Mouse (Mus musculus) MEL (cell line): ENCODE data around the gene Pcdh9. TPM values are rescaled to one million over a fixed set of nuclear protein-coding genes. Genes with fewer than 3 reads are reported as not detected.

ENCODE experiments used
- DNase-seq: peaks from one replicate; pipeline ENCODE4 v3.0.0; 2011; ENCODE audit warnings: low read depth, low spot score
- H3K27ac ChIP-seq: 2 replicates; pipeline ENCODE4 v1.5.1; 2012; ENCODE audit warnings: low read depth, mild to moderate bottlenecking, control low read depth, low read length, moderate library complexity; ENCODE audit not compliant: control insufficient read depth
- H3K27me3 ChIP-seq, 2 experiments: fragments of 150-350 bp in 1 of 2; sonication (generic) in 1 of 2; 2 replicates each; pipeline ENCODE4 v1.6.1; 2012; ENCODE audit warnings: low read length in 2 of 2, mild to moderate bottlenecking in 2 of 2, improper control_type of control experiment in 1 of 2, moderate library complexity in 1 of 2; ENCODE audit not compliant: insufficient read depth in 2 of 2, control insufficient read depth in 1 of 2
- H3K36me3 ChIP-seq, 2 experiments: 2 replicates each; pipeline ENCODE4 v1.6.1; 2012 to 2014; ENCODE audit warnings: low read length in 2 of 2, improper control_type of control experiment in 1 of 2, inconsistent platforms in 1 of 2, mild to moderate bottlenecking in 1 of 2; ENCODE audit not compliant: insufficient read depth in 2 of 2, control insufficient read depth in 1 of 2
- H3K4me1 ChIP-seq, 2 experiments: fragments of 150-350 bp in 1 of 2; sonication (generic) in 1 of 2; 2 replicates each; pipeline ENCODE4 v1.6.1; 2012; ENCODE audit warnings: low read length in 2 of 2, improper control_type of control experiment in 1 of 2, mild to moderate bottlenecking in 1 of 2; ENCODE audit not compliant: insufficient read depth in 2 of 2, control insufficient read depth in 1 of 2
- H3K4me3 ChIP-seq, 2 experiments: fragments of 150-350 bp in 1 of 2; sonication (generic) in 1 of 2; 2 replicates each; pipeline ENCODE4 v1.5.1; 2012; ENCODE audit warnings: low read depth in 2 of 2, low read length in 2 of 2, mild to moderate bottlenecking in 2 of 2, moderate library complexity in 2 of 2, control low read depth in 1 of 2, improper control_type of control experiment in 1 of 2; ENCODE audit not compliant: control insufficient read depth in 1 of 2, insufficient read depth in 1 of 2
- H3K79me2 ChIP-seq: 2 replicates; pipeline ENCODE4 v1.6.1; 2012; ENCODE audit warnings: mild to moderate bottlenecking, low read length, moderate library complexity; ENCODE audit not compliant: control insufficient read depth, poor library complexity, insufficient read depth
- H3K9ac ChIP-seq: 2 replicates; pipeline ENCODE4 v1.6.1; 2012; ENCODE audit warnings: low read depth, mild to moderate bottlenecking, control low read depth, low read length, moderate library complexity; ENCODE audit not compliant: control insufficient read depth, poor library complexity, severe bottlenecking
- H3K9me3 ChIP-seq: fragments of 150-350 bp; sonication (generic); replicated peaks from 2 replicates; pipeline ENCODE4 v1.6.1; 2012; ENCODE audit warnings: mild to moderate bottlenecking, low read length, improper control_type of control experiment, moderate library complexity; ENCODE audit not compliant: insufficient read depth
- CHD1 ChIP-seq: IDR thresholded peaks from 2 replicates; pipeline ENCODE4 v1.6.1; 2012; ENCODE audit warnings: low read depth, mild to moderate bottlenecking, inconsistent platforms, low read length, improper control_type of control experiment
- CHD2 ChIP-seq: IDR thresholded peaks from 2 replicates; pipeline ENCODE4 v1.6.1; 2011; ENCODE audit warnings: low read length, improper control_type of control experiment
- ELF1 ChIP-seq: IDR thresholded peaks from 2 replicates; pipeline ENCODE4 v1.6.1; 2014; ENCODE audit warnings: low read depth, mild to moderate bottlenecking, inconsistent platforms, low read length, improper control_type of control experiment, moderate library complexity
- EP300 ChIP-seq, 2 experiments: IDR thresholded peaks; 2 replicates each; pipeline ENCODE4 v1.6.1; 2011; ENCODE audit warnings: improper control_type of control experiment in 2 of 2, low read length in 2 of 2, low read depth in 1 of 2, mild to moderate bottlenecking in 1 of 2
- GABPA ChIP-seq: IDR thresholded peaks from 2 replicates; pipeline ENCODE4 v1.6.1; 2012; ENCODE audit warnings: low read depth, mild to moderate bottlenecking, inconsistent platforms, low read length, improper control_type of control experiment, moderate library complexity
- GATA1 ChIP-seq: IDR thresholded peaks from 2 replicates; pipeline ENCODE4 v1.6.1; 2011; ENCODE audit warnings: low read depth, low read length, improper control_type of control experiment
- HCFC1 ChIP-seq: IDR thresholded peaks from 2 replicates; pipeline ENCODE4 v1.6.1; 2012; ENCODE audit warnings: low read depth, mild to moderate bottlenecking, inconsistent platforms, low read length, improper control_type of control experiment, moderate library complexity
- JUND ChIP-seq: IDR thresholded peaks from 2 replicates; pipeline ENCODE4 v1.6.1; 2011; ENCODE audit warnings: low read depth, mild to moderate bottlenecking, improper control_type of control experiment, low read length
- KAT2A ChIP-seq: conservative IDR thresholded peaks from 2 replicates; pipeline ENCODE4 v1.6.1; 2012; ENCODE audit warnings: low read depth, low read length, improper control_type of control experiment, inconsistent platforms
- MAFK ChIP-seq: IDR thresholded peaks from 2 replicates; pipeline ENCODE4 v1.6.1; 2011; ENCODE audit warnings: low read depth, mild to moderate bottlenecking, low read length, improper control_type of control experiment, borderline replicate concordance
- MAX ChIP-seq: IDR thresholded peaks from 2 replicates; pipeline ENCODE4 v1.6.1; 2011; ENCODE audit warnings: low read length, improper control_type of control experiment
- MEF2A ChIP-seq: IDR thresholded peaks from 2 replicates; pipeline ENCODE4 v1.6.1; 2014; ENCODE audit warnings: low read depth, mild to moderate bottlenecking, inconsistent platforms, low read length, improper control_type of control experiment; ENCODE audit not compliant: poor library complexity, insufficient replicate concordance, severe bottlenecking; ENCODE audit errors: extremely low read depth
- MXI1 ChIP-seq: IDR thresholded peaks from 2 replicates; pipeline ENCODE4 v1.6.1; 2011; ENCODE audit warnings: mild to moderate bottlenecking, low read depth, low read length, improper control_type of control experiment
- MYB ChIP-seq: IDR thresholded peaks from 2 replicates; pipeline ENCODE4 v1.6.1; 2011; ENCODE audit warnings: mild to moderate bottlenecking, low read depth, low read length, improper control_type of control experiment
- NELFE ChIP-seq: IDR thresholded peaks from 2 replicates; pipeline ENCODE4 v1.6.1; 2011; ENCODE audit warnings: low read depth, low read length, improper control_type of control experiment
- NRF1 ChIP-seq: IDR thresholded peaks from 2 replicates; pipeline ENCODE4 v1.6.1; 2014; ENCODE audit warnings: low read depth, mild to moderate bottlenecking, inconsistent platforms, low read length, improper control_type of control experiment, moderate library complexity; ENCODE audit not compliant: poor library complexity, insufficient read depth, severe bottlenecking
- RAD21 ChIP-seq: IDR thresholded peaks from 2 replicates; pipeline ENCODE4 v1.6.1; 2011; ENCODE audit warnings: mild to moderate bottlenecking, low read depth, low read length, improper control_type of control experiment
- RCOR1 ChIP-seq: IDR thresholded peaks from 2 replicates; pipeline ENCODE4 v1.6.1; 2012; ENCODE audit warnings: low read depth, mild to moderate bottlenecking, inconsistent platforms, low read length, improper control_type of control experiment
- SIN3A ChIP-seq: IDR thresholded peaks from 2 replicates; pipeline ENCODE4 v1.6.1; 2012; ENCODE audit warnings: low read length, improper control_type of control experiment, inconsistent platforms
- SMC3 ChIP-seq: IDR thresholded peaks from 2 replicates; pipeline ENCODE4 v1.6.1; 2011; ENCODE audit warnings: low read depth, low read length, improper control_type of control experiment
- TBP ChIP-seq: IDR thresholded peaks from 2 replicates; pipeline ENCODE4 v1.8.0; 2011; ENCODE audit warnings: low read depth, low read length, improper control_type of control experiment
- TCF12 ChIP-seq: IDR thresholded peaks from 2 replicates; pipeline ENCODE4 v1.6.1; 2014; ENCODE audit warnings: low read depth, mild to moderate bottlenecking, inconsistent platforms, low read length, improper control_type of control experiment, moderate library complexity
- USF1 ChIP-seq: IDR thresholded peaks from 2 replicates; pipeline ENCODE4 v1.6.1; 2014; ENCODE audit warnings: low read depth, mild to moderate bottlenecking, inconsistent platforms, low read length, improper control_type of control experiment, moderate library complexity
- USF2 ChIP-seq, 2 experiments: IDR thresholded peaks; 2 replicates each; pipeline ENCODE4 v1.6.1; 2011 to 2012; ENCODE audit warnings: improper control_type of control experiment in 2 of 2, low read length in 2 of 2, borderline replicate concordance in 1 of 2, inconsistent platforms in 1 of 2, low read depth in 1 of 2, mild to moderate bottlenecking in 1 of 2; ENCODE audit not compliant: insufficient read depth in 1 of 2
- ZC3H11A ChIP-seq: IDR thresholded peaks from 2 replicates; pipeline ENCODE4 v1.6.1; 2012; ENCODE audit warnings: low read depth, mild to moderate bottlenecking, inconsistent platforms, low read length, improper control_type of control experiment
- ZKSCAN1 ChIP-seq: IDR thresholded peaks from 2 replicates; pipeline ENCODE4 v1.6.1; 2012; ENCODE audit warnings: low read depth, mild to moderate bottlenecking, inconsistent platforms, low read length, improper control_type of control experiment, moderate library complexity
- ZMIZ1 ChIP-seq: IDR thresholded peaks from 2 replicates; pipeline ENCODE4 v1.6.1; 2012; ENCODE audit warnings: low read depth, mild to moderate bottlenecking, inconsistent platforms, low read length, improper control_type of control experiment, moderate library complexity
- ZNF384 ChIP-seq: IDR thresholded peaks from 2 replicates; pipeline ENCODE4 v1.6.1; 2012; ENCODE audit warnings: low read depth, mild to moderate bottlenecking, inconsistent platforms, low read length, improper control_type of control experiment
- polyA plus RNA-seq, 2 experiments: library from polyadenylated mRNA; stranded (reverse) in 1 of 2; unstranded in 1 of 2; fragments of >175 nt in 1 of 2; fragments of >200 nt in 1 of 2; gene quantifications; 2 replicates each; pipeline versions ENCODE4 v1.2.1 to v1.2.4; 2012; ENCODE audit warnings: low replicate concordance in 2 of 2, low read depth in 1 of 2; ENCODE audit not compliant: insufficient read length in 2 of 2, insufficient read depth in 1 of 2, missing spikeins in 1 of 2
- total RNA-seq: library from RNA; depleted of rRNA; stranded (reverse); fragments of 300-350 nt; gene quantifications from 2 replicates; pipeline ENCODE4 v1.2.3, GENCODE M21; 2012

Gene Pcdh9
- total and polyA plus RNA-seq, 3 experiments, result not detected

GRCm38 (mm10) chr14:93700916-93701315 is 189.6 kb downstream of the Pcdh9 start:
- H3K79me2 ChIP-seq, result no peaks in the 10 kb centered on the region
- H3K27me3 ChIP-seq, result no peaks in the 10 kb centered on the region
- no peaks in the 10 kb centered on the region for H3K4me1 ChIP-seq
- no peak overlapping the region for H3K9ac ChIP-seq
- no peak for TF ChIP-seq RCOR1
- no peak for TF ChIP-seq TCF12
- no peak for TF ChIP-seq MXI1
- no peak for TF ChIP-seq ZNF384
- TF ChIP-seq GABPA, result no peak
- no peak for TF ChIP-seq SIN3A
- no peak for TF ChIP-seq EP300 (IDR thresholded peaks at IDR 0.05; ENCODE audit: low read depth in 1 of 2, low read length in 2 of 2)
- no peak for TF ChIP-seq RAD21
- TF ChIP-seq USF1, result no peak
- TF ChIP-seq ZMIZ1, result no peak
- no peak for TF ChIP-seq CHD2
- no peak for TF ChIP-seq MEF2A
- TF ChIP-seq NELFE, result no peak
- no peak for TF ChIP-seq KAT2A
- no peak for TF ChIP-seq ZC3H11A
- no peak for TF ChIP-seq GATA1
- no peak for TF ChIP-seq JUND
- TF ChIP-seq ELF1, result no peak
- TF ChIP-seq SMC3, result no peak
- no peak overlapping the region for H3K4me3 ChIP-seq
- H3K9me3 ChIP-seq, result no peaks in the 10 kb centered on the region
- no peaks in the 10 kb centered on the region for H3K36me3 ChIP-seq
- H3K27ac ChIP-seq, result no peak overlapping the region
- DNase-seq, result no peak

- H3K27ac ChIP-seq, result no peak overlapping the region
- H3K4me3 ChIP-seq, result no peak overlapping the region
- H3K79me2 ChIP-seq, result no peaks in the 10 kb centered on the region
- no peaks in the 10 kb centered on the region for H3K27me3 ChIP-seq
- H3K9me3 ChIP-seq, result no peaks in the 10 kb centered on the region
- H3K36me3 ChIP-seq, result no peaks in the 10 kb centered on the region
- DNase-seq, result no peak
- TF ChIP-seq CHD1 (no peak), HCFC1 (no peak), TBP (no peak), ZNF384 (no peak), MYB (no peak), NRF1 (no peak), EP300 (IDR thresholded peaks at IDR 0.05; ENCODE audit: low read depth in 1 of 2, low read length in 2 of 2) (no peak), NELFE (no peak), USF2 (IDR thresholded peaks at IDR 0.05; ENCODE audit: borderline replicate concordance in 1 of 2, insufficient read depth in 1 of 2, low read depth in 1 of 2, low read length in 2 of 2) (no peak), MAFK (no peak), ZKSCAN1 (no peak), ZMIZ1 (no peak), MAX (no peak)
- H3K9ac ChIP-seq, result no peak overlapping the region
- H3K4me1 ChIP-seq, result no peaks in the 10 kb centered on the region
These were observed 205.8 kb downstream of the Pcdh9 start for GRCm38 (mm10) chr14:93684641-93685040.
